Mouse (Mus musculus) heart, adult 10 weeks (tissue): ENCODE measurements around the gene Glra2. TPM values are rescaled to one million over a fixed set of nuclear protein-coding genes. Genes with fewer than 3 reads are reported as not detected.

Experiments used
- polyA plus RNA-seq: library from polyadenylated mRNA; stranded (reverse); fragments of 350-450 nt; fragmentation: Illumina TruSeq; extraction: RNeasy Lipid Tissue Mini Kit (QIAGEN cat#74804); gene quantifications from one replicate; pipeline ENCODE4 v1.2.3, GENCODE M21; 2014; ENCODE audit warnings: low read depth, low replicate concordance

Gene Glra2
- not detected for polyA plus RNA-seq

GRCm38 (mm10) chrX:165326939-165327698, at the start of gene Glra2:
Gene Glra2, minus strand, starts transcription at chrX:165327393.

